Mouse (Mus musculus): ENCODE data around the gene Rora. TPM values are rescaled to one million over a fixed set of nuclear protein-coding genes. Genes with fewer than 3 reads are reported as not detected.

Gene Rora
- polyA plus RNA-seq, 1 experiment from 2014 or later: 7.6 TPM

- no peaks in the 10 kb centered on the region for H3K9me3 ChIP-seq
- H3K4me2 ChIP-seq: no peak overlapping the region
- H3K27ac ChIP-seq: no peak overlapping the region
- H3K27me3 ChIP-seq (replicated peaks): no peaks in the 10 kb centered on the region
- H3K4me3 ChIP-seq (replicated peaks): no peak overlapping the region
- no peak for ATAC-seq (ENCODE audit: insufficient read depth, low FRiP score, low read depth)
- H3K4me1 ChIP-seq: no peaks in the 10 kb centered on the region
- H3K9ac ChIP-seq: no peak overlapping the region
- WGBS: 73% methylated on average over 7 of the region's 7 CpGs
- no peaks in the 10 kb centered on the region for H3K36me3 ChIP-seq
Observed at GRCm38 (mm10) chr9:68972277-68972676, 318.7 kb downstream of the Rora start.

GRCm38 (mm10) chr9:68974517-68974916 lies 320.9 kb downstream of the Rora start:
- ATAC-seq (ENCODE audit: insufficient read depth, low FRiP score, low read depth): no peak
- Histone ChIP-seq H3K9ac (no peak overlapping the region), H3K27ac (no peak overlapping the region), H3K4me2 (no peak overlapping the region), H3K4me1 (no peaks in the 10 kb centered on the region), H3K36me3 (no peaks in the 10 kb centered on the region), H3K4me3 (replicated peaks) (no peak overlapping the region), H3K27me3 (replicated peaks) (no peaks in the 10 kb centered on the region), H3K9me3 (no peaks in the 10 kb centered on the region)
- WGBS: 72% methylated on average over 2 of the region's 2 CpGs

- H3K9ac ChIP-seq: no peak overlapping the region
- H3K4me2 ChIP-seq: no peak overlapping the region
- no peaks in the 10 kb centered on the region for H3K4me1 ChIP-seq
- H3K9me3 ChIP-seq: no peaks in the 10 kb centered on the region
- no peak for ATAC-seq (ENCODE audit: insufficient read depth, low FRiP score, low read depth)
- 78% methylated on average over 5 of the region's 5 CpGs for WGBS
- H3K4me3 ChIP-seq (replicated peaks): no peak overlapping the region
- no peaks in the 10 kb centered on the region for H3K27me3 ChIP-seq (replicated peaks)
- H3K27ac ChIP-seq: no peak overlapping the region
- H3K36me3 ChIP-seq: no peaks in the 10 kb centered on the region
Observed at GRCm38 (mm10) chr9:68976136-68976535, 322.6 kb downstream of the Rora start.

GRCm38 (mm10) chr9:68976851-68977250 lies 323.3 kb downstream of the Rora start:
- no peak overlapping the region for H3K4me3 ChIP-seq (replicated peaks)
- no peaks in the 10 kb centered on the region for H3K36me3 ChIP-seq
- H3K27me3 ChIP-seq (replicated peaks): no peaks in the 10 kb centered on the region
- H3K9me3 ChIP-seq: no peaks in the 10 kb centered on the region
- no peak overlapping the region for H3K9ac ChIP-seq
- no peak overlapping the region for H3K4me2 ChIP-seq
- no peaks in the 10 kb centered on the region for H3K4me1 ChIP-seq
- no peak overlapping the region for H3K27ac ChIP-seq
- no peak for ATAC-seq (ENCODE audit: insufficient read depth, low FRiP score, low read depth)
- WGBS: 29% methylated on average over 4 of the region's 4 CpGs

GRCm38 (mm10) chr9:68978656-68979055 lies 325.1 kb downstream of the Rora start:
- Histone ChIP-seq H3K9me3 (no peaks in the 10 kb centered on the region), H3K27ac (no peak overlapping the region), H3K4me3 (replicated peaks) (no peak overlapping the region), H3K4me2 (no peak overlapping the region), H3K9ac (no peak overlapping the region), H3K27me3 (replicated peaks) (no peaks in the 10 kb centered on the region), H3K4me1 (no peaks in the 10 kb centered on the region), H3K36me3 (no peaks in the 10 kb centered on the region)
- WGBS: 80% methylated on average over 4 of the region's 4 CpGs
- ATAC-seq (ENCODE audit: insufficient read depth, low FRiP score, low read depth): no peak

- no peaks in the 10 kb centered on the region for H3K36me3 ChIP-seq
- no peak overlapping the region for H3K27ac ChIP-seq
- H3K9me3 ChIP-seq: no peaks in the 10 kb centered on the region
- 78% methylated on average over 4 of the region's 4 CpGs for WGBS
- no peak overlapping the region for H3K4me2 ChIP-seq
- H3K4me1 ChIP-seq: no peaks in the 10 kb centered on the region
- H3K9ac ChIP-seq: no peak overlapping the region
- no peaks in the 10 kb centered on the region for H3K27me3 ChIP-seq (replicated peaks)
- no peak overlapping the region for H3K4me3 ChIP-seq (replicated peaks)
- no peak for ATAC-seq (ENCODE audit: insufficient read depth, low FRiP score, low read depth)
Observed at GRCm38 (mm10) chr9:68980041-68980440, 326.5 kb downstream of the Rora start.

- no peak for ATAC-seq (ENCODE audit: insufficient read depth, low FRiP score, low read depth)
- WGBS: 87% methylated on average over 6 of the region's 6 CpGs
- no peaks in the 10 kb centered on the region for H3K27me3 ChIP-seq (replicated peaks)
Observed at GRCm38 (mm10) chr9:68985046-68985445, 331.5 kb downstream of the Rora start.

GRCm38 (mm10) chr9:68985796-68986195 lies 332.2 kb downstream of the Rora start:
- H3K4me2 ChIP-seq: no peak overlapping the region
- no peak for ATAC-seq (ENCODE audit: insufficient read depth, low FRiP score, low read depth)
- H3K9me3 ChIP-seq: no peaks in the 10 kb centered on the region
- WGBS: 70% methylated on average over 3 of the region's 3 CpGs
- H3K4me1 ChIP-seq: no peaks in the 10 kb centered on the region
- H3K4me3 ChIP-seq (replicated peaks): no peak overlapping the region
- no peaks in the 10 kb centered on the region for H3K27me3 ChIP-seq (replicated peaks)
- H3K27ac ChIP-seq: no peak overlapping the region
- no peaks in the 10 kb centered on the region for H3K36me3 ChIP-seq
- no peak overlapping the region for H3K9ac ChIP-seq

More at GRCm38 (mm10) chr9:68985046-68985445, 331.5 kb downstream of the Rora start:
- Histone ChIP-seq H3K9me3 (no peaks in the 10 kb centered on the region), H3K4me2 (no peak overlapping the region), H3K4me3 (replicated peaks) (no peak overlapping the region), H3K4me1 (no peaks in the 10 kb centered on the region), H3K9ac (no peak overlapping the region), H3K36me3 (no peaks in the 10 kb centered on the region), H3K27ac (no peak overlapping the region)

- WGBS: 82% methylated on average over 6 of the region's 6 CpGs
- Histone ChIP-seq H3K4me3 (replicated peaks) (no peak overlapping the region), H3K9ac (no peak overlapping the region)
Observed at GRCm38 (mm10) chr9:68987290-68988042, 333.9 kb downstream of the Rora start.

GRCm38 (mm10) chr9:68988162-68988911 lies 334.8 kb downstream of the Rora start:
- Histone ChIP-seq H3K4me1 (no peaks in the 10 kb centered on the region), H3K27ac (no peak overlapping the region), H3K36me3 (no peaks in the 10 kb centered on the region), H3K4me2 (no peak overlapping the region), H3K4me3 (replicated peaks) (no peak overlapping the region), H3K9ac (no peak overlapping the region), H3K9me3 (no peaks in the 10 kb centered on the region), H3K27me3 (replicated peaks) (no peaks in the 10 kb centered on the region)
- no peak for ATAC-seq (ENCODE audit: insufficient read depth, low FRiP score, low read depth)
- WGBS: 78% methylated on average over 13 of the region's 13 CpGs

More at GRCm38 (mm10) chr9:68987290-68988042, 333.9 kb downstream of the Rora start:
- no peaks in the 10 kb centered on the region for H3K36me3 ChIP-seq
- H3K27ac ChIP-seq: no peak overlapping the region
- H3K27me3 ChIP-seq (replicated peaks): no peaks in the 10 kb centered on the region
- no peaks in the 10 kb centered on the region for H3K4me1 ChIP-seq
- no peak for ATAC-seq (ENCODE audit: insufficient read depth, low FRiP score, low read depth)
- no peaks in the 10 kb centered on the region for H3K9me3 ChIP-seq
- no peak overlapping the region for H3K4me2 ChIP-seq

- H3K36me3 ChIP-seq: no peaks in the 10 kb centered on the region
- H3K4me1 ChIP-seq: no peaks in the 10 kb centered on the region
- H3K9me3 ChIP-seq: no peaks in the 10 kb centered on the region
- no peak for ATAC-seq (ENCODE audit: insufficient read depth, low FRiP score, low read depth)
- H3K4me3 ChIP-seq (replicated peaks): no peak overlapping the region
- no peak overlapping the region for H3K27ac ChIP-seq
- no peaks in the 10 kb centered on the region for H3K27me3 ChIP-seq (replicated peaks)
- 74% methylated on average over 7 of the region's 7 CpGs for WGBS
- H3K4me2 ChIP-seq: no peak overlapping the region
- no peak overlapping the region for H3K9ac ChIP-seq
Observed at GRCm38 (mm10) chr9:68989885-68990449, 336.4 kb downstream of the Rora start.

- Histone ChIP-seq H3K4me1 (no peaks in the 10 kb centered on the region), H3K27ac (no peak overlapping the region), H3K4me2 (no peak overlapping the region), H3K27me3 (replicated peaks) (no peaks in the 10 kb centered on the region), H3K36me3 (no peaks in the 10 kb centered on the region), H3K9me3 (no peaks in the 10 kb centered on the region), H3K9ac (no peak overlapping the region), H3K4me3 (replicated peaks) (no peak overlapping the region)
- no peak for ATAC-seq (ENCODE audit: insufficient read depth, low FRiP score, low read depth)
- 67% methylated on average over 2 of the region's 2 CpGs for WGBS
Observed at GRCm38 (mm10) chr9:68993881-68994280, 340.3 kb downstream of the Rora start.
